Mouse (Mus musculus) forebrain, embryonic 12.5 days (tissue): ENCODE data around the gene Ankrd10. TPM values are rescaled to one million over a fixed set of nuclear protein-coding genes. Genes with fewer than 3 reads are reported as not detected.
"Not testable (repeated sequence)": the region's sequence is repeated elsewhere in the genome, so short reads cannot be mapped to it uniquely, and the experiment has no call there.

Experiments
- ATAC-seq: fragments of 200-750 bp; cut with Nextera tagmentation; 2 replicates; pipeline ENCODE4 v1.8.0; 2017; ENCODE audit warnings: moderate TSS enrichment; ENCODE audit not compliant: low FRiP score
- H3K27ac ChIP-seq: fragments of 300-500 bp; sonication (generic); 2 replicates; pipeline ENCODE4 v1.5.1; 2016; ENCODE audit warnings: mild to moderate bottlenecking
- H3K27me3 ChIP-seq: fragments of 300-500 bp; sonication (generic); 2 replicates; pipeline ENCODE4 v1.6.1; 2016; ENCODE audit warnings: mild to moderate bottlenecking
- H3K36me3 ChIP-seq: fragments of 300-500 bp; sonication (generic); replicated peaks from 2 replicates; pipeline ENCODE4 v1.6.1; 2016; ENCODE audit warnings: mild to moderate bottlenecking
- H3K4me1 ChIP-seq: fragments of 300-500 bp; sonication (generic); 2 replicates; pipeline ENCODE4 v1.6.1; 2016
- H3K4me2 ChIP-seq: fragments of 300-500 bp; sonication (generic); 2 replicates; pipeline ENCODE4 v1.6.1; 2016; ENCODE audit warnings: mild to moderate bottlenecking, moderate library complexity
- H3K4me3 ChIP-seq: fragments of 300-500 bp; sonication (generic); replicated peaks from 2 replicates; pipeline ENCODE4 v1.5.1; 2016; ENCODE audit warnings: mild to moderate bottlenecking
- H3K9ac ChIP-seq: fragments of 300-500 bp; sonication (generic); 2 replicates; pipeline ENCODE4 v1.6.1; 2016; ENCODE audit warnings: mild to moderate bottlenecking
- H3K9me3 ChIP-seq: fragments of 300-500 bp; sonication (generic); 2 replicates; pipeline ENCODE4 v1.6.1; 2016
- WGBS: fragments of 180-500 bp; shearing (Covaris S2); methylation state at CpG from one replicate; pipeline ENCODE4 v1.1.7; 2016; 5-methylcytosine and 5-hydroxymethylcytosine counted together
- microRNA-seq: library from miRNA; unstranded; fragments of <30 nt; microRNA quantifications from one replicate; pipeline ENCODE4, GENCODE M21; 2017
- polyA plus RNA-seq: library from polyadenylated mRNA; unstranded; fragments of >200 nt; fragmentation: Nextera tagmentation; extraction: Ambion mirVana; gene quantifications from 2 replicates; pipeline ENCODE4 v1.2.1, GENCODE M21; 2016

The Ankrd10 gene
- polyA plus RNA-seq, 1 experiment from 2014 or later: 145 TPM

DNA sequence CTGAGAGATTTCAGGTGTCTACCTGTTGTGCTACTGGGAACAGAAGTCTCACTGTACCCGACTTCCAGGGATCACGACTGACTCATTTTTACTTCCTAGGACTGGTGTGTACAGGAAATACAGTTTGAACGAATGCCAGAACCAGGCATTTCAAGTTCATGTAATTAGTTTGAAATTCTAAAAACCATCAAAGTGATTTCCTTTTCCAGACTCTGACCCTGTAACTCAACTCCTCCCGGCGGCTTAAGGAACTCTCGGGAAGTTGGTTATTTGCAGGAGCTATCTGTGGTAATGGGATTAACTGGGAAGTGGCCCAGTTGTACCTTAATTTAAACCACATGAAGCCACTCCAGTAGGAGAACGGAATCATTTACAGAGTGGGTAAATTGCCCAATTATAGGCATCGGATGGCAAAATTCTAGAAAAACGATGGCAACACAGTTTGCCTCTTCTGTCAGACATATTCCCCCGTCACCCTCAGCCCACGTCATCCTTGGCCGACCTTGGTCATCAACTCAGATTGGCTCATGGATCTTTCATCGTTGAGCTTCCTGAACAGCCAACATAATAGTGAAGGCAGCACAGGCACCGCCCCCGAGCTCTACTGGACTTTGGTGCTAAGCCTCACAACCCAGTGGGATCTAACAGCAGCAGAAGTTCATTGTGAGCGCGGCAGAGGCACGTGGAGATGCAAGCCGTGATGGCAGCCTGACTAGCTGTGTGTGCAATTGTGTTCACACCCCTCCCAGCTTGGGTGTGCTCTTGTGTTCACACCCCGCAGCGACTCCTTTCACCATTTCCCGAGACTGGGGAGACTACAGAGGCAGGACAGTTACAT is 66.1 kb downstream of the Ankrd10 start:
- Histone ChIP-seq H3K4me1 (no peaks in the 10 kb centered on the region), H3K9ac (no peak overlapping the region), H3K4me2 (no peak overlapping the region), H3K36me3 (peaks cover 44% of the 10 kb centered on the region), H3K27ac (no peak overlapping the region), H3K4me3 (no peak overlapping the region), H3K9me3 (no peaks in the 10 kb centered on the region), H3K27me3 (no peaks in the 10 kb centered on the region)
- 89% methylated on average over 22 of the region's 22 CpGs for WGBS
- ATAC-seq: no peak

DNA sequence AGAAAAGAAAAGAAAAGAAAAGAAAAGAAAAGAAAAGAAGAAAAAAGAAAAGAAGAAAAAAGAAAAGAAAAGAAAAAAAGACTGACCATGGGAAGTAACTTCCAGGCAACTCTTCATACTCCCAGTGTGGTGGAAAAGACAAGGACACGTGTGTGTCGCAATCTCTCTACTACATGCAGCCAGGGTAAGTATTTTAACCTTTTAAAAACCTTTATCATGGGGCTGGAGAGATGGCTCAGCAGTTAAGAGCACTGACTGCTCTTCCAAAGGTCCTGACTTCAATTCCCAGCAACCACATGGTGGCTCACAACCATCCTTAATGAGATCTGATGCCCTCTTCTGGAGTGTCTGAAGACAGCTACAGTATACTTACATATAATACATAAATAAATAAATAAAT is 67.4 kb downstream of the Ankrd10 start:
- not testable (repeated sequence) for H3K9ac ChIP-seq
- 95% methylated on average over 2 of the region's 2 CpGs for WGBS

GRCm38 (mm10) chr8:11564721-11565120 is 70.8 kb downstream of the Ankrd10 start:
- Histone ChIP-seq H3K4me1 (peaks cover 6% of the 10 kb centered on the region), H3K9me3 (no peaks in the 10 kb centered on the region), H3K4me2 (no peak overlapping the region), H3K9ac (no peak overlapping the region), H3K36me3 (peaks cover 75% of the 10 kb centered on the region), H3K27me3 (no peaks in the 10 kb centered on the region), H3K4me3 (no peak overlapping the region), H3K27ac (no peak overlapping the region)
- ATAC-seq: no peak
- 96% methylated on average over 7 of the region's 7 CpGs for WGBS

More for the DNA sequence above, 67.4 kb downstream of the Ankrd10 start:
- H3K27ac ChIP-seq, H3K4me3 ChIP-seq, ATAC-seq, H3K9me3 ChIP-seq, H3K4me2 ChIP-seq, H3K27me3 ChIP-seq, H3K4me1 ChIP-seq: not testable (repeated sequence)
- H3K36me3 ChIP-seq: peaks cover 57% of the 10 kb centered on the region

DNA sequence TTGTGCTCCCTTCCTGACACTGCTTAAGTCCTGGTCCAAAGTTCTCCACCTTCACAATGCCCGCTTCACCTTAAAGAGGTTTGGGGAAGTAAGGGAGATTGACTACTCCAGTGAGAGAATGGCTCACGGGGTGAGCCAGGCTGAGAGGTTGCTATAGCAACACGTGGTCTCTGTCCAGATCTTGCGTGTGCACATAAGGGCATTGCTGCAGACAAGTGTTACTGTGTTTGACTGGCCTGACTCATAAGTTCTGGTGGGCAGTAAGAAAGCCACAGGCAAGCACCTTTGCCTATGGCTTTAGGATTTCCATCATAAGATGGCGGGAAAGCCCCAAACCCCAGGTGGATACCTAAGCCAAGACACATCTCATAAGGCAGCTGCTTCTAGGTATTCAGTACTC is 71.3 kb downstream of the Ankrd10 start:
- Histone ChIP-seq H3K27ac (no peak overlapping the region), H3K9ac (no peak overlapping the region), H3K4me3 (no peak overlapping the region), H3K27me3 (no peaks in the 10 kb centered on the region), H3K4me2 (no peak overlapping the region), H3K36me3 (peaks cover 72% of the 10 kb centered on the region), H3K9me3 (no peaks in the 10 kb centered on the region), H3K4me1 (peaks cover 10% of the 10 kb centered on the region)
- 94% methylated on average over 5 of the region's 5 CpGs for WGBS
- no peak for ATAC-seq

Small RNA genes within 50 kb of the gene (microRNA-seq; reads per million reads assigned to microRNA genes)
- 3.9 reads per million, percentile 13 among the genes with 10 or more reads in this experiment for gene Mir7238

Other genes with a start within 250 kb of the Ankrd10 start
- gene Rab20, start 157.0 kb downstream of the Ankrd10 start, polyA plus RNA-seq: 0.36 and 0.74 TPM in 2 replicates
- 119 and 127 TPM in 2 replicates for gene Naxd, start 138.3 kb downstream of the Ankrd10 start, polyA plus RNA-seq
- 19.9 and 21.4 TPM in 2 replicates for gene Cars2, start 85.0 kb downstream of the Ankrd10 start, polyA plus RNA-seq
- gene Ing1, start 80.2 kb downstream of the Ankrd10 start, polyA plus RNA-seq: 43.6 and 47.2 TPM in 2 replicates
- gene 1700016D06Rik, start 65.3 kb upstream of the Ankrd10 start, polyA plus RNA-seq: not detected in 2 replicates
- gene Arhgef7, start 92.0 kb upstream of the Ankrd10 start, polyA plus RNA-seq: 78.8 and 82.1 TPM in 2 replicates
- gene Tex29, start 204.7 kb upstream of the Ankrd10 start, polyA plus RNA-seq: 0.26 TPM in 1 of 2 replicates, not detected in the other